Mouse (Mus musculus): ENCODE data around the gene Hes1.

DNA sequence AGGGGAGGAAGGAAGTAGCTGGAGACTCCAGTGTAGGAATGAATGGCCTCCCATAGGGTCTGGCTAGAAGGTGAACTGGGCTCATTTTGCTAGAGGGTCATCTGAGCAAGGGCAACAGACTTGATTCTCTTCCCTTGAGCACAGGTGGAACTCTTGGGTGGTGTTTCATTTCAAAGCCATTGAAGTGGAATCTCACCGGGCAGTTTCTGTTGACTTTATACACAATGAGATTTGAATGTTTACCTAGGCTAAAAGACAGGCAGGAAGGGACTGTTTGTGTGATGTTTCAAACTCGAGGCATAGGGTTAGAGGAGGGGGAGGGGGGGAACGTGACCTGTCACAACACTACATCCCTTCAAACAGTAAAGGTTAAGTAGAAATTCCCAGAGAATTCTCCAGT, 49.0 kb downstream of the Hes1 start:
- TF ChIP-seq CTCF (IDR thresholded peaks at IDR 0.05) (no peak), EP300 (IDR thresholded peaks at IDR 0.05) (peak; percentile 71; the same call in 1 of the 2 replicates)
